Mouse (Mus musculus) retina, embryonic 14.5 days (tissue): Measurements from ENCODE around the gene Hist1h3c.
"Not testable (repeated sequence)": the region's sequence is repeated elsewhere in the genome, so short reads cannot be mapped to it uniquely, and the experiment has no call there.

ENCODE experiments used
- DNase-seq: peaks from one replicate; pipeline ENCODE4 v3.0.0-alpha.2; 2015; ENCODE audit warnings: low spot score

Gene Hist1h3c

GRCm38 (mm10) chr13:23739922-23740252, 5.5 kb downstream of the Hist1h3c start:
- DNase-seq = no peak

- peak; percentile 87 for DNase-seq
These were observed 6.1 kb downstream of the Hist1h3c start for GRCm38 (mm10) chr13:23739069-23739921.

GRCm38 (mm10) chr13:23738677-23739068, 6.7 kb downstream of the Hist1h3c start, which contains the start of gene Hist1h1c:
TSS of gene Hist1h1c (plus strand) at chr13:23738808.
- DNase-seq = peak; percentile 95

- DNase-seq = peak; percentile 36
These were observed 7.4 kb downstream of the Hist1h3c start for GRCm38 (mm10) chr13:23738041-23738440.

GRCm38 (mm10) chr13:23737091-23737490, 8.3 kb downstream of the Hist1h3c start:
- DNase-seq = peak; percentile 9

GRCm38 (mm10) chr13:23732156-23732804, 13.1 kb downstream of the Hist1h3c start:
- DNase-seq = peak; percentile 80

- DNase-seq = peak; percentile 6
These were observed 14.9 kb downstream of the Hist1h3c start for GRCm38 (mm10) chr13:23730479-23730878.

GRCm38 (mm10) chr13:23729706-23730105, 15.7 kb downstream of the Hist1h3c start:
- DNase-seq = no peak

GRCm38 (mm10) chr13:23729192-23729525, 16.2 kb downstream of the Hist1h3c start:
- no peak for DNase-seq

- DNase-seq = no peak
These were observed 16.8 kb downstream of the Hist1h3c start for GRCm38 (mm10) chr13:23728472-23729191.

- DNase-seq = no peak
These were observed 20.2 kb downstream of the Hist1h3c start for GRCm38 (mm10) chr13:23725213-23725612.

- no peak for DNase-seq
These were observed 21.2 kb downstream of the Hist1h3c start for GRCm38 (mm10) chr13:23724239-23724638.

- DNase-seq = not testable (repeated sequence)
These were observed 27.7 kb downstream of the Hist1h3c start for GRCm38 (mm10) chr13:23717593-23718245.

GRCm38 (mm10) chr13:23717176-23717575, 28.2 kb downstream of the Hist1h3c start:
- DNase-seq = no peak

- no peak for DNase-seq
These were observed 28.9 kb downstream of the Hist1h3c start for GRCm38 (mm10) chr13:23716261-23717042.

GRCm38 (mm10) chr13:23710374-23711089, 34.9 kb downstream of the Hist1h3c start, which contains the start of gene Hfe:
TSS of gene Hfe (minus strand) at chr13:23710854.
- DNase-seq = peak; percentile 66

- DNase-seq = no peak
These were observed 35.6 kb downstream of the Hist1h3c start for GRCm38 (mm10) chr13:23709714-23710373.

- no peak for DNase-seq
These were observed 36.7 kb downstream of the Hist1h3c start for GRCm38 (mm10) chr13:23708654-23709053.

- no peak for DNase-seq
These were observed 37.4 kb downstream of the Hist1h3c start for GRCm38 (mm10) chr13:23708041-23708440.

- no peak for DNase-seq
These were observed 38.6 kb downstream of the Hist1h3c start for GRCm38 (mm10) chr13:23706771-23707170.
